Mouse (Mus musculus) midbrain, embryonic 15.5 days (tissue): ENCODE measurements at regions not wholly inside any gene's neighbourhood (a gene's known extent, or its start where the extent isn't known, plus 50 kb on each side); places are given as distances from the start of the nearest gene placed in this dataset.

ENCODE experiments used
- ATAC-seq: fragments of 200-750 bp; cut with Nextera tagmentation; replicated peaks from 2 replicates; pipeline ENCODE4 v1.8.0; 2017; ENCODE audit warnings: moderate TSS enrichment
- H3K27ac ChIP-seq: fragments of 300-500 bp; sonication (generic); 2 replicates; pipeline ENCODE4 v1.5.1; 2015; ENCODE audit warnings: mild to moderate bottlenecking, inconsistent platforms
- H3K27me3 ChIP-seq: fragments of 300-500 bp; sonication (generic); replicated peaks from 2 replicates; pipeline ENCODE4 v1.6.1; 2015; ENCODE audit warnings: inconsistent platforms
- H3K36me3 ChIP-seq: fragments of 300-500 bp; sonication (generic); replicated peaks from 2 replicates; pipeline ENCODE4 v1.6.1; 2015; ENCODE audit warnings: inconsistent platforms
- H3K4me1 ChIP-seq: fragments of 300-500 bp; sonication (generic); 2 replicates; pipeline ENCODE4 v1.6.1; 2015; ENCODE audit warnings: inconsistent platforms
- H3K4me2 ChIP-seq: fragments of 300-500 bp; sonication (generic); 2 replicates; pipeline ENCODE4 v1.6.1; 2015; ENCODE audit warnings: inconsistent platforms, mild to moderate bottlenecking, moderate library complexity
- H3K4me3 ChIP-seq: fragments of 300-500 bp; sonication (generic); 2 replicates; pipeline ENCODE4 v1.5.1; 2015; ENCODE audit warnings: mild to moderate bottlenecking, inconsistent platforms
- H3K9ac ChIP-seq: fragments of 300-500 bp; sonication (generic); 2 replicates; pipeline ENCODE4 v1.6.1; 2015; ENCODE audit warnings: mild to moderate bottlenecking, inconsistent platforms
- H3K9me3 ChIP-seq: fragments of 300-500 bp; sonication (generic); 2 replicates; pipeline ENCODE4 v1.6.1; 2016; ENCODE audit warnings: inconsistent platforms
- WGBS: fragments of 180-500 bp; shearing (Covaris S2); methylation state at CpG from one replicate; pipeline ENCODE4 v1.1.7; 2015; ENCODE audit warnings: mixed read lengths; 5-methylcytosine and 5-hydroxymethylcytosine counted together

GRCm38 (mm10) chr2:109017018-109017707 is 263.4 kb upstream of the Kif18a start:
- H3K27ac ChIP-seq, result no peak overlapping the region
- no peak overlapping the region for H3K9ac ChIP-seq
- no peaks in the 10 kb centered on the region for H3K4me1 ChIP-seq
- WGBS, result 82% methylated on average over 1 of the region's 1 CpGs
- H3K27me3 ChIP-seq, result no peaks in the 10 kb centered on the region
- H3K9me3 ChIP-seq, result no peaks in the 10 kb centered on the region
- ATAC-seq, result no peak
- no peaks in the 10 kb centered on the region for H3K36me3 ChIP-seq
- no peak overlapping the region for H3K4me3 ChIP-seq
- H3K4me2 ChIP-seq, result no peak overlapping the region

GRCm38 (mm10) chr2:109038131-109038695 is 242.3 kb upstream of the Kif18a start:
- Histone ChIP-seq H3K27ac (no peak overlapping the region), H3K4me2 (no peak overlapping the region), H3K4me1 (no peaks in the 10 kb centered on the region), H3K9me3 (no peaks in the 10 kb centered on the region), H3K9ac (no peak overlapping the region), H3K27me3 (no peaks in the 10 kb centered on the region), H3K4me3 (no peak overlapping the region), H3K36me3 (no peaks in the 10 kb centered on the region)
- 68% methylated on average over 6 of the region's 6 CpGs for WGBS
- no peak for ATAC-seq
